Mouse (Mus musculus) embryonic facial prominence, embryonic 15.5 days (tissue): ENCODE measurements around the gene Slc16a6. TPM values are rescaled to one million over a fixed set of nuclear protein-coding genes. Genes with fewer than 3 reads are reported as not detected.
"Not testable (repeated sequence)": the region's sequence is repeated elsewhere in the genome, so short reads cannot be mapped to it uniquely, and the experiment has no call there.

Experiments
- ATAC-seq: fragments of 200-750 bp; cut with Nextera tagmentation; 2 replicates; pipeline ENCODE4 v1.8.0; 2017; ENCODE audit warnings: low read depth, moderate TSS enrichment; ENCODE audit not compliant: insufficient number of reproducible peaks, low FRiP score, low TSS enrichment
- H3K27ac ChIP-seq: fragments of 300-500 bp; sonication (generic); replicated peaks from 2 replicates; pipeline ENCODE4 v1.5.1; 2015; ENCODE audit warnings: mild to moderate bottlenecking, inconsistent platforms
- H3K27me3 ChIP-seq: fragments of 300-500 bp; sonication (generic); 2 replicates; pipeline ENCODE4 v1.6.1; 2015; ENCODE audit warnings: inconsistent platforms
- H3K36me3 ChIP-seq: fragments of 300-500 bp; sonication (generic); 2 replicates; pipeline ENCODE4 v1.6.1; 2015; ENCODE audit warnings: mild to moderate bottlenecking, inconsistent platforms
- H3K4me1 ChIP-seq: fragments of 300-500 bp; sonication (generic); 2 replicates; pipeline ENCODE4 v1.6.1; 2015; ENCODE audit warnings: inconsistent platforms
- H3K4me2 ChIP-seq: fragments of 300-500 bp; sonication (generic); replicated peaks from 2 replicates; pipeline ENCODE4 v1.6.1; 2015; ENCODE audit warnings: mild to moderate bottlenecking, inconsistent platforms
- H3K4me3 ChIP-seq: fragments of 300-500 bp; sonication (generic); replicated peaks from 2 replicates; pipeline ENCODE4 v1.5.1; 2015; ENCODE audit warnings: mild to moderate bottlenecking, inconsistent platforms
- H3K9ac ChIP-seq: fragments of 300-500 bp; sonication (generic); 2 replicates; pipeline ENCODE4 v1.6.1; 2015; ENCODE audit warnings: inconsistent platforms
- H3K9me3 ChIP-seq: fragments of 300-500 bp; sonication (generic); replicated peaks from 2 replicates; pipeline ENCODE4 v1.6.1; 2016; ENCODE audit warnings: inconsistent platforms
- WGBS: fragments of 180-500 bp; shearing (Covaris S2); methylation state at CpG from one replicate; pipeline ENCODE4 v1.1.7; 2015; 5-methylcytosine and 5-hydroxymethylcytosine counted together
- polyA plus RNA-seq: library from polyadenylated mRNA; unstranded; fragments of >200 nt; fragmentation: Nextera tagmentation; extraction: Ambion mirVana; gene quantifications from 2 replicates; pipeline ENCODE4 v1.2.1, GENCODE M21; 2015

The Slc16a6 gene
- polyA plus RNA-seq, 1 experiment from 2014 or later, result 7.5 TPM

DNA sequence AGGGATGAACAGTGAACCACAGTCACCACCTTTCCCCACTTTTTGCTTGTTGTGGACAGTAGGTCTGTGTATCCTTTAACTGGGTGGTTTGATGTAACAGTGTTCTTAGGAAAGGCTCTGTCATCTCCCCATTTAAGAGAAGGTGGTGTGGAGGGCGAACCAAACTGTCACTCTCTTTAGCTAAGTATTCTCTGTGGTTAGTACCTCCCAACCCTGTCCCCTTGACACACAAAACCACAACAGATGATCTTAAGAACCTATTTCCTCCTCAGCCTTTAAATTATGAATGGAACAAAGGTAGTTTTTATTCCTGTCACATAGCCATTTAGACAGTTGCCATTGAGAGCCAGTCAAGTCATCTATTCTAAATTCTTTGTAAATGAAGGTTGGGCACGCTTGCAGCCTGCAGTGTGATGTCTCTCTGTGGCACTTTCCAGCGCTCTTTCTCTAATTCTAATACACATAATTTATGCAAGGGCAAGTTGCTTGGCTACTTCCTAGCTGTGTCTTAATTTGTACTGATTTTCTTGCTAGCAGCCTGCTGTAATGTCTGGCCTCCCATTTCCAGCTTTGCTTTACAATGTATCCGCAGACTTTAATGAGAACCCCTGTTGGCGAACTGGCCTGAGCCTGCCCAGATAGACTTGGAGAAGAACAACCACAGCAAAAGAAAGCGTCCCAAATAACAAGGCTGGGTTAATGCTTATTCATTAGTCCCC lies 23.8 kb upstream of the Slc16a6 start:
- Histone ChIP-seq H3K36me3 (no peaks in the 10 kb centered on the region), H3K27me3 (no peaks in the 10 kb centered on the region), H3K4me2 (no peak overlapping the region), H3K27ac (no peak overlapping the region), H3K4me3 (no peak overlapping the region), H3K4me1 (peaks cover 5% of the 10 kb centered on the region; the same call in 1 of the 2 replicates), H3K9me3 (no peaks in the 10 kb centered on the region), H3K9ac (no peak overlapping the region)
- WGBS, result 78% methylated on average over 6 of the region's 6 CpGs
- ATAC-seq, result no peak

DNA sequence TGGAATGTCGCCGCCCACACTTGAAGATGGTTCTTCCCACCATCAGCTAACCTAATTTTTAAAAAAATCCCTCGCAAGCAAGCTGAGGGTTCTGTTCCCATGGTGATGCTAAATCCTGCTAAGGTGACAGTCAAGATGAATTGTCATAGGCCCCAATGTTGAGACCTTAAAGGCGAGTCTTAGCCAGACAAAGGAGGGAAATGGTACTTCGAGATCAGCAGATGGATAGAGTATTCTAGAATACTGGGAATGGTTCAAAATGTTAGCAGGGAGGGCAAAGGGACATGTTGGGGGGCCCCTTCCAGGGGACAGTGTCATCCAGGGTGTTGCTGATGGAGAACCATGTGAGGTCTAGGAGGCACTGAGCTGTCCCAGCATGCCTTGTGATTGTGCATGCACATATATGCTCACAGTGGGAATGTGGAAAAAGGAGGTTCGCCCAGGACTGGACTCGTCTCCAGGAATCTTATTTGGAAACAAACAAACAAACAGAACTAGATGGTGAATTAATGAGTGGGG lies 23.1 kb upstream of the Slc16a6 start:
- ATAC-seq, result no peak
- Histone ChIP-seq H3K4me1 (peaks cover 5% of the 10 kb centered on the region; the same call in 1 of the 2 replicates), H3K27ac (no peak overlapping the region), H3K27me3 (no peaks in the 10 kb centered on the region), H3K4me2 (no peak overlapping the region), H3K4me3 (no peak overlapping the region), H3K36me3 (no peaks in the 10 kb centered on the region), H3K9me3 (no peaks in the 10 kb centered on the region), H3K9ac (no peak overlapping the region)
- 77% methylated on average over 7 of the region's 7 CpGs for WGBS

DNA sequence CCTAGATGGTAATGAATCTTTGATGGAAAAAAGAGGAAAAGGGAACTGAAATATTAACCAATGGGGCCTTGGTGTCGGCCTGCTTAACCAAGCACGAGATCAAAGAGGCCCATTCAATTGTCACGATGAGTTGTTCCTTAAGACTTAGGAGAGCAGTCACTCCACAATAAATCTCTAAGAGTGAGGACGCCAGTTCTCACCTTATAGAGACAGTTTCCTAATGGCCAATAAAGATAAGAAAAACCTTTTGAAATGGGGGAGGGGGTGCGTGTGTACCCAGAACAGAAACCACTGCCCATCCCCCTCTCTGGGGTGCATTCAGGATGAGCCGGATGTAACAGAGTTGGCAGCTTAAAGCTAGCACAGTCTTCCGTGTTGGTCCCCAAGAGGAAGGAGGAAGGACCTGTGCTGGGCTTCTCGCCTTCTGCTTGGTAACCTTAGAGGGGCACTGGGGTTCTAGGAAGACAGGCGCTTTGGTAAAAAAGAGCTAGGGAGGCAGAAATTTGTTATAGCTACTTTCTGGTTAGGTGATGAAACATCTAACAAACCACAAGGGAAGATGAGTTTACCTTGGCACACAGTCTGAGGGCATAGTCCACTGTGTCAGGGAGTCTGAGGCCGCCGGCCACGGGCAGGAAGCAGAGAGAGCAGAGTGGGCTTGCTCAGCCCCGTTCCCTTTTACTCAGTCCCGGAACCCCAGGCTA lies 22.5 kb upstream of the Slc16a6 start:
- ATAC-seq, result no peak
- no peak overlapping the region for H3K4me2 ChIP-seq
- 58% methylated on average over 14 of the region's 14 CpGs for WGBS

DNA sequence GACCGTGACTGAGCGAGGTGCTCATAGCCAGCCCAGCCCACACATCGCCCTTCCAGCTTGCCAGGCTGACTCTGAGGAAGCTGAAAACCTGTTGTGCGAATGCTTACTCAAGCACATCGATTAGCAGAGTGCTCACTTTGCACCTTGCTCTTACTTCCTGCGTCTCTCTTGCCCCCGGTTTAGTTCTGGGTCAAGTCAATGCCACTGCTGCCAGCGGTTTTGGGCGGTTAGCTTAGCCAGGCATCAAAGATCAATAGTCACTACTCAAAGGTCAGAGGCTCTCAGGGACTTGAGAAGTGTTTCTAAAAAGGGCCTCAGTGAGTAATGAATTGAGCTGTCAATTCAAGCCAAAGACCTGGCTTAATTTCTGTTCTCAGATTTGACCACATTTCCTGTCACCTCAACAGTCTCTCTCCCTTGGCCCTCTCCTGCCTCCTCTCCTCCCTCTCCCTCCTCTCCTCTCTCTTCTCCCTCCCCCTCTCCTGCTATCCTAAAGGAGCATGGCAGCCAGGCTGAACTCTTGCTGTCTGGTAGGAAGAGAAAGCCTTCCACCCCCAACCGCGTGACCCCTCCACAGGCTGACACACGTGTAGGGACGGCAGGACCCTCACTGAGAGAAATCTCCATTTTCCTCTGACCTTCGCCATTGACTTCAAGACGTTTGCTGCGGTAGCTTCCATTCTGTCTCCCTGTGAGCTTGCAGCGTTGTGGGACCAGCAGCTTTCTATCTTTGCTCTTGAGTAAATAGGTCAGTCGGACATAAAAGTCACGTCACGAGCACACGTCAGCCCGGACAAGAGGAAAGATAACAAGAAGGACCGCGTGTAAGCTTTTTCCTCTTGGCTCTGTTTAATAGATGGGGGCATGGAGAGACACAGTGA lies 21.7 kb upstream of the Slc16a6 start:
- Histone ChIP-seq H3K9me3 (no peaks in the 10 kb centered on the region), H3K27ac (no peak overlapping the region), H3K27me3 (no peaks in the 10 kb centered on the region), H3K4me3 (no peak overlapping the region), H3K4me2 (no peak overlapping the region), H3K9ac (no peak overlapping the region), H3K36me3 (no peaks in the 10 kb centered on the region), H3K4me1 (peaks cover 5% of the 10 kb centered on the region; the same call in 1 of the 2 replicates)
- ATAC-seq, result no peak; the same call in 1 of the 2 replicates
- 75% methylated on average over 24 of the region's 24 CpGs for WGBS

More for the DNA sequence above, 22.5 kb upstream of the Slc16a6 start:
- H3K36me3 ChIP-seq, result no peaks in the 10 kb centered on the region
- no peak overlapping the region for H3K27ac ChIP-seq
- no peak overlapping the region for H3K9ac ChIP-seq
- H3K27me3 ChIP-seq, result no peaks in the 10 kb centered on the region
- H3K4me3 ChIP-seq, result no peak overlapping the region
- H3K9me3 ChIP-seq, result no peaks in the 10 kb centered on the region
- H3K4me1 ChIP-seq, result peaks cover 5% of the 10 kb centered on the region; the same call in 1 of the 2 replicates

DNA sequence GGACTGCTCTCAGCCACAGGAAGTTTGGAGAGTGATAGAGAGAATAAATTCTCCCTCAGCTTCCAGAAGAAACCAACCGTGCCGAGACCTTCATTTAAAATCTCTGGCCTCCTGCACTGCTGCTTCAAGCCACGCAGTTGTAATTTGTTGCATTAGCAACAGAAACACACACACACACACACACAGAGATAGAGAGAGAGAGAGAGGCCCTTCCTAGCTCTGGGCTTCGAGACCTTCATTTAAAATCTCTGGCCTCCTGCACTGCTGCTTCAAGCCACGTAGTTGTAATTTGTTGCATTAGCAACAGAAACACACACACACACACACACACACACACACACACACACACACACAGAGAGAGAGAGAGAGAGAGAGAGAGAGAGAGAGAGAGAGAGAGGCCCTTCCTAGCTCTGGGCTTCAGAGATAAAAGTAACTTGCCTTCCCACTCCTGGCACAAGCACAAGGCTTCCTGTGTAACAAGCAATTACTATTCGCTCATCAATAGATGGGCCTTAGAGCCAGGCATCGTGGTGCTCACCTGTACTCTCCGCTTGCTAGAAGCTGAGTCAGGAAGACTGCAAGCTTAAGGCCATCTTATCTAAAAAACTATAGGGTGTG lies 19.6 kb upstream of the Slc16a6 start:
- not testable (repeated sequence) for H3K27me3 ChIP-seq, H3K9me3 ChIP-seq, H3K9ac ChIP-seq, H3K4me2 ChIP-seq, H3K36me3 ChIP-seq, ATAC-seq, H3K27ac ChIP-seq, H3K4me3 ChIP-seq, H3K4me1 ChIP-seq
- WGBS, result 64% methylated on average over 8 of the region's 8 CpGs

DNA sequence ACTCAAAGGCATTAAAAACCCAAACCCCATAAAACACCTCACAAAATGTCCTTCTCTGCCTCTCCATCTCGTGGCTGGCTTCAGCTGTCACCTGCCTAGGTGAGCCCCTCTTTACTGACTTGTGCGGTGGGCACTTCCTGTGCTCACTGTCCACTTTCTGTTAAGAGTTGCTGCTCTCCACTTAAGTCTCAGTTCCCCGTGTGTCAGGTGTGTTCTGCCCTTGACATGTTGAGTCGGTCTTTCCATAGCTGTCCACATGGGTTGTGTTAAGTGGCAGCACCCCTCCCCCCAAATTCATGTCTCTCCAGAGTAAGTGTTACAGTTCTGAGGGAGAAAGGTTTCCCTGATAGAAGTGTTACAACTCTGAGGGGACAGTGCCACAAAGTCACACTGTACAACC lies 18.4 kb upstream of the Slc16a6 start:
- Histone ChIP-seq H3K4me2 (no peak overlapping the region), H3K27me3 (no peaks in the 10 kb centered on the region), H3K9me3 (no peaks in the 10 kb centered on the region), H3K9ac (no peak overlapping the region), H3K4me3 (no peak overlapping the region), H3K4me1 (peaks cover 5% of the 10 kb centered on the region; the same call in 1 of the 2 replicates), H3K36me3 (no peaks in the 10 kb centered on the region), H3K27ac (no peak overlapping the region)
- 77% methylated on average over 4 of the region's 4 CpGs for WGBS
- ATAC-seq, result no peak

DNA sequence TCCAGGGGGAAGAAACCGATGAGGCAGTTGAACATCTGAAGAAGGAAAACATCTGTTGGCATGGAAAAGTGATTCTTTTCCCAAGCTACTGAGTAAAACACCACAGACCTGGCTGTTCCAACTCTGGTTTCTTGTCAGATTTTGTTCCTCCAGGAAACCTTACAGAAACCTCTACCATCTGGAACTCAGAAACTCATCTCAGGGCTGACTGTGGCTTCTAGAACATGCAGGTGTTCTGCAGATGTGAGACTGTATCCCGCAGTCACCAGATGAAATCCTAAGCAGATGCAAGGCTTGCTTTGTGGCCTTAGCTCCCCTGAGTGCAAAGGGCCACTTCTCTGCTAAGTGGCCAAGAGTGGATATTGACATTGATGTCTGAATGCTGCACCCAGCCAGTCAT lies 16.4 kb upstream of the Slc16a6 start:
- no peaks in the 10 kb centered on the region for H3K9me3 ChIP-seq
- no peak overlapping the region for H3K4me2 ChIP-seq
- WGBS, result 45% methylated on average over 2 of the region's 2 CpGs
- H3K36me3 ChIP-seq, result no peaks in the 10 kb centered on the region
- no peak for ATAC-seq
- H3K4me3 ChIP-seq, result no peak overlapping the region
- no peak overlapping the region for H3K27ac ChIP-seq
- H3K27me3 ChIP-seq, result no peaks in the 10 kb centered on the region
- no peak overlapping the region for H3K9ac ChIP-seq
- no peaks in the 10 kb centered on the region for H3K4me1 ChIP-seq

DNA sequence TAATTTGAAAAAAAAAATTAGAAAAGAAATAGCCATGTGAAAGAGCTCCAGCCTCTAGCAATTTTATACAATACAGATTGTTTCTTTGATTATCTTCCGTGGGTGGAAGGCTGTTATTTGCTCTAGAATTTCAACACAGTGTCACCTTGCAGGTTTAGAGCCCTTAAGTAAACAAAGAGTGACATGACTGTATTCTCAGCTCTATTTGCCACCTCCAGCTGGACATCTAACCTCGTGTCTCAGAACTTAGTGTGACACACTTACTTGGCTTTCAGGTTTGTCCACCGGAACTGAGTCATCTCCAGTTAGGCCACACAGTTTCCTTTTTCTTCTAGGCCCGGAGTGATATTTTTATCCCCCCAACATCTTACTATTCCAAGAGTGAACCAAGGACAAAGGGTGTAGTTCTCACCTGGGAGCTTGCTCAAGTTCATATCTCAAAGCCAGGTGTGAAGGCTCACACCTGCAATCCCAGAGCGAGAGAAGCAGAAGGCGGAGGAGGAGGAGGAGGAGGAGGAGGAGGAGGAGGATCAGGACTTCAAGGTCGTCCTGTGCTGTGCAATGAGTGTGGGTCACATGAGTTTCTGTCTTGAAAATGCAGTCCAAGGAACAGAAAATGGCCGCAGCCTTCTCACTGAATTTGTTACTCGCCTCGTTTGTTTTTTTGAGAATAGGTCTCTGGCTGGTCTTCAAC lies 14.7 kb upstream of the Slc16a6 start:
- Histone ChIP-seq H3K27me3 (no peaks in the 10 kb centered on the region), H3K36me3 (no peaks in the 10 kb centered on the region), H3K27ac (no peak overlapping the region), H3K4me2 (no peak overlapping the region), H3K9me3 (no peaks in the 10 kb centered on the region), H3K4me3 (no peak overlapping the region), H3K4me1 (no peaks in the 10 kb centered on the region), H3K9ac (no peak overlapping the region)
- WGBS, result 76% methylated on average over 10 of the region's 10 CpGs
- ATAC-seq, result no peak

DNA sequence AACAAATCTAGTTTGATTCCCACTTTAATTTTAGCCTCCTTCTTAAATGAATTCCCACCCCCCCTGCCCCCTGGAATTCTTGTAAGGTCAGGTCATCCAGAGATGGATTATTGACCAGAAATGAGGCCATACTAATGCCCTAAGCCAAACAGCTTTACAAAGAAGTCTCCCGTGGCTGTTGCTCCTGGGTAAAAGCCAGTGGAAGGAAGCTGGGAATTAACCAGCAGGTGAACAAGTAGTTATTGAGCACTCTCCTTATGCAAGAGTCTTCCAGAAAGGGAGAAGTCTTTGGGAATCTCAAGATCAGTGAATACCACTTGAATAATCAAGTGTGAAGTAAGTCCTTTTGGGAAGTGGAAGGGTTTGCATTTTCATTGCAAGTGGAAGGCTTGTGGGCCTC lies 13.7 kb upstream of the Slc16a6 start:
- no peak for ATAC-seq
- Histone ChIP-seq H3K4me3 (no peak overlapping the region), H3K9ac (no peak overlapping the region), H3K4me1 (no peaks in the 10 kb centered on the region), H3K27me3 (no peaks in the 10 kb centered on the region), H3K9me3 (no peaks in the 10 kb centered on the region), H3K36me3 (no peaks in the 10 kb centered on the region), H3K4me2 (no peak overlapping the region), H3K27ac (no peak overlapping the region)
- 50% methylated on average over 1 of the region's 1 CpGs for WGBS

DNA sequence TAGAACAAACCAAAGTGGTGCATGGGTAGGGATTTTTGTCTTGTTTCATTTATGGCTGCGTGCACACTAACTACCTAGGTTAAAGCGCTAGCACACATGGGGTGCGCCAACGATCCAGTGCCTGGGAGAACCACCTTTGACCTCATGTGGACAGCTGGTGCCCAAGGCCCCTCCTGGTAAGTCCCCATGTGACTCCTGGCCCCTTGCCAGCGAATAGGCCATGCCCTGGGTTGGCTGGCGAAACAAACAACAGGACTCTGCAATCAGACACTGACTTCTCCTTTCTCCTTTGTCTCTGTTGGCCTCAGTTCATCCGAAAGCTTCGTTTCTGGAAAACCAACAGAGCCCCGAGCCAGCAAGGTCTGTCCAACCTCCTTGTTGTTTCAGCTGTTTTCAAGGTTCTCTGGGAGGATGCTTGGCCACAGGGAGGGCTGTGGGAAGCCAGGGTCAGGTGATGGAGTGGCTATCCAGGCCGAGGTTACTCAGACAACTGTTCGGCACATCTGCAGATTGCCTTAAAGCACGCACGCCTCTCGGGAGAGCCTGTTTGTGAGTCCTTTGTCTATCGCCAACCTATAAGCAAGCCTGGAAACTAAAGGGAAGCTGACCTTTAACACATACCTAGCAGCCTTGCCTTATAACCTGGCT lies 12.1 kb upstream of the Slc16a6 start:
- Histone ChIP-seq H3K4me1 (no peaks in the 10 kb centered on the region), H3K27ac (no peak overlapping the region), H3K27me3 (no peaks in the 10 kb centered on the region), H3K4me2 (no peak overlapping the region), H3K9ac (no peak overlapping the region), H3K9me3 (no peaks in the 10 kb centered on the region), H3K36me3 (no peaks in the 10 kb centered on the region), H3K4me3 (no peak overlapping the region)
- ATAC-seq, result no peak
- WGBS, result 81% methylated on average over 15 of the region's 15 CpGs
